Mouse (Mus musculus) stomach, embryonic 14.5 days (tissue): ENCODE data around the gene Tmsb15b2. TPM values are rescaled to one million over a fixed set of nuclear protein-coding genes. Genes with fewer than 3 reads are reported as not detected.

Experiments used
- ATAC-seq: fragments of 200-750 bp; cut with Nextera tagmentation; 2 replicates; pipeline ENCODE4 v1.8.0; 2017; ENCODE audit warnings: low read depth, moderate TSS enrichment; ENCODE audit not compliant: insufficient number of reproducible peaks, insufficient read depth, low FRiP score
- H3K27ac ChIP-seq: fragments of 300-500 bp; sonication (generic); 2 replicates; pipeline ENCODE4 v1.5.1; 2014; ENCODE audit warnings: mild to moderate bottlenecking, low read length, moderate library complexity, mixed read lengths
- H3K27me3 ChIP-seq: fragments of 300-500 bp; sonication (generic); 2 replicates; pipeline ENCODE4 v1.6.1; 2014; ENCODE audit warnings: low read length, control low read depth, mixed read lengths; ENCODE audit not compliant: control insufficient read depth, insufficient read depth
- H3K36me3 ChIP-seq: fragments of 300-500 bp; sonication (generic); 2 replicates; pipeline ENCODE4 v1.6.1; 2014; ENCODE audit warnings: mild to moderate bottlenecking, control low read depth, low read length, moderate library complexity, mixed read lengths; ENCODE audit not compliant: control insufficient read depth, insufficient read depth
- H3K4me1 ChIP-seq: fragments of 300-500 bp; sonication (generic); 2 replicates; pipeline ENCODE4 v1.6.1; 2014; ENCODE audit warnings: low read length, control low read depth, mixed read lengths; ENCODE audit not compliant: control insufficient read depth, insufficient read depth
- H3K4me2 ChIP-seq: fragments of 300-500 bp; sonication (generic); replicated peaks from 2 replicates; pipeline ENCODE4 v1.6.1; 2014; ENCODE audit warnings: low read depth, low read length, control low read depth
- H3K4me3 ChIP-seq: fragments of 300-500 bp; sonication (generic); 2 replicates; pipeline ENCODE4 v1.5.1; 2014; ENCODE audit warnings: low read depth, low read length, control low read depth
- H3K9ac ChIP-seq: fragments of 300-500 bp; sonication (generic); replicated peaks from 2 replicates; pipeline ENCODE4 v1.6.1; 2014; ENCODE audit warnings: low read depth, mild to moderate bottlenecking, control low read depth, low read length, moderate library complexity, mixed read lengths
- H3K9me3 ChIP-seq: fragments of 300-500 bp; sonication (generic); 2 replicates; pipeline ENCODE4 v1.6.1; 2016; ENCODE audit warnings: low read depth, low read length, control low read depth; ENCODE audit not compliant: control insufficient read depth
- WGBS: fragments of 180-500 bp; shearing (Covaris S2); extraction: QIAGEN DNeasy Blood & Tissue Kit; methylation state at CpG from one replicate; pipeline ENCODE4 v1.1.7; 2014; 5-methylcytosine and 5-hydroxymethylcytosine counted together
- polyA plus RNA-seq: library from polyadenylated mRNA; unstranded; fragments of >200 nt; fragmentation: Nextera tagmentation; extraction: Ambion mirVana; gene quantifications from 2 replicates; pipeline ENCODE4 v1.2.1, GENCODE M21; 2014

Gene Tmsb15b2
- polyA plus RNA-seq, 1 experiment from 2014 or later: 46.0 TPM

DNA sequence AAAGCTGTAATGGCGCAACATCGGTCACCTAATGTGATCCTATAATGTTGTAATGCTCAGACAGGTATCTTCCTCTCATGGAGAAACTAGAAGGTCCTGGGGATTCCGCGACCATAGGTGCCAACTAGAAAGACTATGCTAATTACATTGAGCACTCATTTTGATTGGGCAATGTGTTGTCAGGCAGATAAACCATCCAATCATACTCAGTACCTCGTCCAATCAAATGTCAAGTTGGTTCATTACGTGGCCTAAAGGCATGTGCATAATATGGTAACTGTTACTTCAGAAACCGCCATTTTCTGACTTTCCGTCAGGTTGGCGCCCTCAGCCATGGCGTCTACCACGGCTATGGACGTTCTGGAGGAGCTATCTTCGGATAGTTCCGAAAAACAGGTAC, 48.3 kb downstream of the Tmsb15b2 start, which contains the start of gene H2bfm:
Gene H2bfm, plus strand, starts transcription at position 295 of the 400 bp plus-strand sequence.
- no peaks in the 10 kb centered on the region for H3K36me3 ChIP-seq
- no peak within 1 kb of the TSS for H3K9ac ChIP-seq
- 90% methylated on average over 14 of the region's 14 CpGs for WGBS
- H3K27me3 ChIP-seq: no peaks in the 10 kb centered on the region
- no peak within 1 kb of the TSS for H3K4me3 ChIP-seq
- H3K4me2 ChIP-seq: no peak within 1 kb of the TSS
- H3K9me3 ChIP-seq: no peaks in the 10 kb centered on the region
- no peak for ATAC-seq
- H3K27ac ChIP-seq: no peak within 1 kb of the TSS
- H3K4me1 ChIP-seq: no peaks in the 10 kb centered on the region

DNA sequence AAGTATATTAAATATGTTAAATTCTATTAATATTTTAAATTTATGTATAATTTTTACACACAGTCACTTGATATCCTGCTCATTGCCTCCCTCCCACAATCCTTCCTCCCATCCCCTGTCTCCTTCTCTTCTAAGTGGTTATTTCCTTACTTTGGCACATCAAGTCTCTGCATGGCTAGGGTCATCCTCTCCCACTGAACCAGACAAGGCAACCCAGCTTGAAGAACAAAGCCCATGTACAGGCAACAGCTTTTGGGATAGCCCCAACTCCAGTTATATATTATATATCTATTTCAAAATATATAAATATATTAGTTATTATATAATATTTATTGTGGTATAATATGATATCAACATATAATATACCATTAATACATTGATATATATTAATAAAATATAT, 49.4 kb downstream of the Tmsb15b2 start:
- no peak overlapping the region for H3K4me2 ChIP-seq
- no peak overlapping the region for H3K4me3 ChIP-seq
- no peaks in the 10 kb centered on the region for H3K9me3 ChIP-seq
- no peaks in the 10 kb centered on the region for H3K36me3 ChIP-seq
- no peak for ATAC-seq
- no peak overlapping the region for H3K27ac ChIP-seq
- no peaks in the 10 kb centered on the region for H3K27me3 ChIP-seq
- H3K4me1 ChIP-seq: no peaks in the 10 kb centered on the region
- H3K9ac ChIP-seq: no peak overlapping the region

Other genes with a start within 250 kb of the Tmsb15b2 start
- gene Morf4l2, start 231.8 kb downstream of the Tmsb15b2 start, polyA plus RNA-seq: 523 and 569 TPM in 2 replicates
- 0.14 TPM in 1 of 2 replicates, not detected in the other for gene Glra4, start 195.4 kb downstream of the Tmsb15b2 start, polyA plus RNA-seq
- gene Plp1, start 152.8 kb downstream of the Tmsb15b2 start, polyA plus RNA-seq: 5.5 and 6.5 TPM in 2 replicates
- gene Rab9b, start 106.7 kb downstream of the Tmsb15b2 start, polyA plus RNA-seq: 0.88 and 0.97 TPM in 2 replicates
- gene H2bfm, start 48.2 kb downstream of the Tmsb15b2 start, polyA plus RNA-seq: not detected in 2 replicates
- gene Tmsb15l, start 1.4 kb upstream of the Tmsb15b2 start, polyA plus RNA-seq: 4.2 and 5.8 TPM in 2 replicates
- 32.3 and 35.1 TPM in 2 replicates for gene Tmsb15b1, start 1.4 kb upstream of the Tmsb15b2 start, polyA plus RNA-seq
- 19.2 and 21.4 TPM in 2 replicates for gene Zcchc18, start 17.7 kb upstream of the Tmsb15b2 start, polyA plus RNA-seq
- 10.6 and 14.4 TPM in 2 replicates for gene Slc25a53, start 62.8 kb upstream of the Tmsb15b2 start, polyA plus RNA-seq
- gene Fam199x, start 74.1 kb upstream of the Tmsb15b2 start, polyA plus RNA-seq: 9.9 and 10.6 TPM in 2 replicates
- gene Esx1, start 146.6 kb upstream of the Tmsb15b2 start, polyA plus RNA-seq: not detected in 2 replicates